21 mouse cellular contexts compared by ENCODE assay signal in genomic region chr11:35663661-35664060, GRCm38 (mm10).
DNase-seq lines count a peak whose midpoint lies in the region; ATAC-seq lines count a peak whose summit lies in the region.
"Had no signal": no experiment of that assay in that cellular context is flagged by ENCODE, and none has a peak within 500 bp of the region (broad histone marks: within the 10 kb centered on the region; RNA-seq: fewer than 3 reads in every experiment).

No protein-coding gene starts in this region.

- ATAC-seq in intestine, embryonic 16.5 days, result peak; percentile 11; the same call in 1 of the 2 replicates
- no peak for ATAC-seq in intestine, embryonic 15.5 days
- ATAC-seq: CD4-positive, CD25-positive, alpha-beta regulatory T cell, adult 4 months; liver, embryonic 12.5 days had no signal

- no peaks in the 10 kb centered on the region for H3K27me3 ChIP-seq in intestine, embryonic 16.5 days (replicated peaks; ENCODE audit: control insufficient read depth, insufficient read depth, low read length)
- H3K27me3 ChIP-seq in intestine, embryonic 15.5 days (replicated peaks), result no peaks in the 10 kb centered on the region
- H3K27me3 ChIP-seq: embryonic facial prominence, embryonic 15.5 days; heart, embryonic 15.5 days; liver, embryonic 12.5 days had no signal

- no peaks in the 10 kb centered on the region for H3K36me3 ChIP-seq in intestine, embryonic 16.5 days (ENCODE audit: control insufficient read depth, insufficient read depth, low read length)
- no peaks in the 10 kb centered on the region for H3K36me3 ChIP-seq in intestine, embryonic 15.5 days
- H3K36me3 ChIP-seq: embryonic facial prominence, embryonic 15.5 days; heart, embryonic 15.5 days; liver, embryonic 12.5 days had no signal

- DNase-seq in adrenal gland, adult (ENCODE audit: inconsistent age in 2 of 2, low spot score in 1 of 2), result peak; percentile 21 to 46
- DNase-seq in adrenal gland, postnatal 4 days (ENCODE audit: low spot score in 2 of 2), result no peak
- DNase-seq in brain, adult 2 months (ENCODE audit: low read depth, low spot score), result peak; percentile 43
- DNase-seq in retina, embryonic 14.5 days (ENCODE audit: low spot score), result peak; percentile 87
- DNase-seq in kidney, adult 11 months, result no peak
- no peak for DNase-seq in lung, postnatal 4 days
- DNase-seq: cerebellum, adult 11 months; gastrocnemius, postnatal 10 days; heart, adult 2 months; heart, postnatal 4 days; kidney, postnatal 36 days; lung, adult 2 months; lung, postnatal 36 days; thymus, postnatal 36 days had no signal

- no peak overlapping the region for H3K4me3 ChIP-seq in intestine, embryonic 16.5 days (ENCODE audit: low read length)
- H3K4me3 ChIP-seq in intestine, embryonic 15.5 days (replicated peaks), result no peak overlapping the region
- H3K4me3 ChIP-seq: embryonic facial prominence, embryonic 15.5 days; heart, adult 2 months; heart, embryonic 15.5 days; limb, embryonic 12.5 days; liver, embryonic 12.5 days had no signal

- no peak overlapping the region for H3K9ac ChIP-seq in intestine, embryonic 16.5 days (ENCODE audit: low read depth, low read length)
- H3K9ac ChIP-seq in intestine, embryonic 15.5 days, result no peak overlapping the region
- H3K9ac ChIP-seq: embryonic facial prominence, embryonic 15.5 days; heart, embryonic 15.5 days; limb, embryonic 12.5 days; liver, embryonic 12.5 days had no signal

- 71% methylated on average over 8 of the region's 8 CpGs for WGBS in intestine, embryonic 16.5 days
- WGBS in intestine, embryonic 15.5 days, result 76% methylated on average over 8 of the region's 8 CpGs

- no peak overlapping the region for H3K4me2 ChIP-seq in intestine, embryonic 16.5 days (ENCODE audit: low read depth, low read length)
- H3K4me2 ChIP-seq in intestine, embryonic 15.5 days (replicated peaks), result no peak overlapping the region
- H3K4me2 ChIP-seq: embryonic facial prominence, embryonic 15.5 days; heart, embryonic 15.5 days; limb, embryonic 12.5 days; liver, embryonic 12.5 days had no signal

- no peaks in the 10 kb centered on the region for H3K9me3 ChIP-seq in intestine, embryonic 16.5 days (ENCODE audit: control insufficient read depth, low read length)
- no peaks in the 10 kb centered on the region for H3K9me3 ChIP-seq in intestine, embryonic 15.5 days
- H3K9me3 ChIP-seq: embryonic facial prominence, embryonic 15.5 days; heart, embryonic 15.5 days; limb, embryonic 12.5 days; liver, embryonic 12.5 days had no signal

- H3K4me1 ChIP-seq in intestine, embryonic 16.5 days (ENCODE audit: control insufficient read depth, insufficient read depth, low read length), result no peaks in the 10 kb centered on the region
- no peaks in the 10 kb centered on the region for H3K4me1 ChIP-seq in intestine, embryonic 15.5 days (replicated peaks)
- H3K4me1 ChIP-seq: embryonic facial prominence, embryonic 15.5 days; heart, embryonic 15.5 days; limb, embryonic 12.5 days; liver, embryonic 12.5 days had no signal

- H3K27ac ChIP-seq in intestine, embryonic 16.5 days (ENCODE audit: low read length), result no peak overlapping the region
- no peak overlapping the region for H3K27ac ChIP-seq in intestine, embryonic 15.5 days
- H3K27ac ChIP-seq: embryonic facial prominence, embryonic 15.5 days; heart, adult 2 months; heart, embryonic 15.5 days; limb, embryonic 12.5 days; liver, embryonic 12.5 days had no signal

Comparison
In these comparisons a context has a peak if more than half of its experiments do, and no peak if none do; other contexts are left out.
1. DNase-seq: peak in adrenal gland, adult (2 of 2), brain, adult 2 months (single experiment) and retina, embryonic 14.5 days (single experiment); none in adrenal gland, postnatal 4 days (0 of 2), kidney, adult 11 months (single experiment) and lung, postnatal 4 days (0 of 2).